Mouse (Mus musculus) midbrain, embryonic 11.5 days (tissue): ENCODE data around the gene Ccdc8. TPM values are rescaled to one million over a fixed set of nuclear protein-coding genes. Genes with fewer than 3 reads are reported as not detected.
A peak's percentile ranks its signal among the peaks of the same experiment; 100 is the strongest.

Experiments
- ATAC-seq: fragments of 200-750 bp; cut with Nextera tagmentation; 2 replicates; pipeline ENCODE4 v1.8.0; 2017; ENCODE audit warnings: moderate TSS enrichment, moderate library complexity; ENCODE audit not compliant: low FRiP score
- DNase-seq: peaks from one replicate; pipeline ENCODE4 v3.0.0; 2015; ENCODE audit warnings: low spot score; ENCODE audit errors: missing footprints
- H3K27ac ChIP-seq: fragments of 300-500 bp; sonication (generic); 2 replicates; pipeline ENCODE4 v1.5.1; 2014; ENCODE audit warnings: low read depth, low read length
- H3K27me3 ChIP-seq: fragments of 300-500 bp; sonication (generic); 2 replicates; pipeline ENCODE4 v1.6.1; 2014; ENCODE audit warnings: mild to moderate bottlenecking, low read length, moderate library complexity, mixed read lengths; ENCODE audit not compliant: control insufficient read depth, insufficient read depth
- H3K36me3 ChIP-seq: fragments of 300-500 bp; sonication (generic); 2 replicates; pipeline ENCODE4 v1.6.1; 2014; ENCODE audit warnings: mild to moderate bottlenecking, low read length, moderate library complexity, mixed read lengths; ENCODE audit not compliant: control insufficient read depth, insufficient read depth
- H3K4me1 ChIP-seq: fragments of 300-500 bp; sonication (generic); 2 replicates; pipeline ENCODE4 v1.6.1; 2014; ENCODE audit warnings: low read length; ENCODE audit not compliant: control insufficient read depth, insufficient read depth
- H3K4me2 ChIP-seq: fragments of 300-500 bp; sonication (generic); 2 replicates; pipeline ENCODE4 v1.6.1; 2014; ENCODE audit warnings: mild to moderate bottlenecking, moderate library complexity
- H3K4me3 ChIP-seq: fragments of 300-500 bp; sonication (generic); 2 replicates; pipeline ENCODE4 v1.5.1; 2014; ENCODE audit warnings: low read depth, low read length
- H3K9ac ChIP-seq: fragments of 300-500 bp; sonication (generic); 2 replicates; pipeline ENCODE4 v1.6.1; 2014; ENCODE audit warnings: low read length
- H3K9me3 ChIP-seq: fragments of 300-500 bp; sonication (generic); 2 replicates; pipeline ENCODE4 v1.6.1; 2016; ENCODE audit warnings: low read length; ENCODE audit not compliant: control insufficient read depth
- WGBS: fragments of 180-500 bp; shearing (Covaris S2); extraction: QIAGEN DNeasy Blood & Tissue Kit; methylation state at CpG from one replicate; pipeline ENCODE4 v1.1.7; 2014; 5-methylcytosine and 5-hydroxymethylcytosine counted together
- polyA plus RNA-seq: library from polyadenylated mRNA; unstranded; fragments of >200 nt; fragmentation: Nextera tagmentation; extraction: Ambion mirVana; gene quantifications from 2 replicates; pipeline ENCODE4 v1.2.1, GENCODE M21; 2014

Ccdc8 gene
- polyA plus RNA-seq, 1 experiment from 2014 or later = 14.7 TPM

GRCm38 (mm10) chr7:16988405-16988804, 4.1 kb upstream of the Ccdc8 start:
- H3K4me1 ChIP-seq = peaks cover 22% of the 10 kb centered on the region
- 74% methylated on average over 3 of the region's 3 CpGs for WGBS

GRCm38 (mm10) chr7:16990006-16990744, 2.3 kb upstream of the Ccdc8 start:
- ATAC-seq = no peak

More at GRCm38 (mm10) chr7:16988405-16988804, 4.1 kb upstream of the Ccdc8 start:
- ATAC-seq (no peak), DNase-seq (no peak)
- no peaks in the 10 kb centered on the region for H3K27me3 ChIP-seq
- no peaks in the 10 kb centered on the region for H3K9me3 ChIP-seq
- H3K9ac ChIP-seq = no peak overlapping the region
- no peak overlapping the region for H3K4me3 ChIP-seq
- H3K4me2 ChIP-seq = no peak overlapping the region
- H3K36me3 ChIP-seq = no peaks in the 10 kb centered on the region
- H3K27ac ChIP-seq = peak overlapping the region; percentile 25; the same call in 1 of the 2 replicates

GRCm38 (mm10) chr7:16991681-16992450, 642 bp upstream of the Ccdc8 start:
- Histone ChIP-seq H3K4me1 (peaks cover 39% of the 10 kb centered on the region), H3K4me2 (peak overlapping the region; percentile 12; the same call in 1 of the 2 replicates), H3K27me3 (no peaks in the 10 kb centered on the region), H3K36me3 (no peaks in the 10 kb centered on the region), H3K9ac (peak overlapping the region; percentile 7; the same call in 1 of the 2 replicates), H3K27ac (peak overlapping the region; percentile 68), H3K4me3 (no peak overlapping the region), H3K9me3 (no peaks in the 10 kb centered on the region)
- ATAC-seq (peak; percentile 79), DNase-seq (peak; percentile 97)
- 58% methylated on average over 18 of the region's 18 CpGs for WGBS

More at GRCm38 (mm10) chr7:16990006-16990744, 2.3 kb upstream of the Ccdc8 start:
- H3K27ac ChIP-seq = peak overlapping the region; percentile 58
- 28% methylated on average over 15 of the region's 15 CpGs for WGBS
- no peak overlapping the region for H3K9ac ChIP-seq
- H3K4me1 ChIP-seq = peaks cover 32% of the 10 kb centered on the region
- DNase-seq = peak; percentile 88
- no peaks in the 10 kb centered on the region for H3K9me3 ChIP-seq
- no peaks in the 10 kb centered on the region for H3K27me3 ChIP-seq
- H3K36me3 ChIP-seq = no peaks in the 10 kb centered on the region
- no peak overlapping the region for H3K4me3 ChIP-seq
- H3K4me2 ChIP-seq = peak overlapping the region; percentile 16; the same call in 1 of the 2 replicates

GRCm38 (mm10) chr7:16993651-16994399, 1.3 kb downstream of the Ccdc8 start:
- Histone ChIP-seq H3K4me3 (peak overlapping the region; percentile 46), H3K27ac (peak overlapping the region; percentile 48; the same call in 1 of the 2 replicates), H3K27me3 (no peaks in the 10 kb centered on the region), H3K9me3 (no peaks in the 10 kb centered on the region), H3K4me2 (peak overlapping the region; percentile 73), H3K4me1 (peaks cover 39% of the 10 kb centered on the region), H3K9ac (peak overlapping the region; percentile 82), H3K36me3 (peaks cover 3% of the 10 kb centered on the region; the same call in 1 of the 2 replicates)
- 1% methylated on average over 27 of the region's 27 CpGs for WGBS
- ATAC-seq (peak; percentile 79), DNase-seq (peak; percentile 96)

- Histone ChIP-seq H3K36me3 (peaks cover 5% of the 10 kb centered on the region; the same call in 1 of the 2 replicates), H3K9me3 (no peaks in the 10 kb centered on the region), H3K4me3 (peak overlapping the region; percentile 46), H3K27me3 (no peaks in the 10 kb centered on the region), H3K27ac (no peak overlapping the region), H3K4me2 (peak overlapping the region; percentile 73), H3K9ac (peak overlapping the region; percentile 82), H3K4me1 (peaks cover 39% of the 10 kb centered on the region)
- ATAC-seq (no peak), DNase-seq (no peak)
- 5% methylated on average over 20 of the region's 20 CpGs for WGBS
Measured at GRCm38 (mm10) chr7:16994400-16994799, 1.9 kb downstream of the Ccdc8 start.

GRCm38 (mm10) chr7:16995345-16995744, 2.8 kb downstream of the Ccdc8 start:
- no peak overlapping the region for H3K27ac ChIP-seq
- H3K4me3 ChIP-seq = peak overlapping the region; percentile 46; the same call in 1 of the 2 replicates
- ATAC-seq (no peak), DNase-seq (no peak)
- peaks cover 37% of the 10 kb centered on the region for H3K4me1 ChIP-seq
- WGBS = 94% methylated on average over 4 of the region's 4 CpGs
- peak overlapping the region; percentile 82; the same call in 1 of the 2 replicates for H3K9ac ChIP-seq
- no peaks in the 10 kb centered on the region for H3K9me3 ChIP-seq
- peak overlapping the region; percentile 73 for H3K4me2 ChIP-seq
- H3K36me3 ChIP-seq = peaks cover 5% of the 10 kb centered on the region; the same call in 1 of the 2 replicates
- no peaks in the 10 kb centered on the region for H3K27me3 ChIP-seq

GRCm38 (mm10) chr7:16999233-16999632, 6.7 kb downstream of the Ccdc8 start:
- Histone ChIP-seq H3K27me3 (no peaks in the 10 kb centered on the region), H3K36me3 (peaks cover 8% of the 10 kb centered on the region; the same call in 1 of the 2 replicates), H3K9me3 (no peaks in the 10 kb centered on the region), H3K9ac (no peak overlapping the region), H3K4me2 (no peak overlapping the region), H3K4me1 (peaks cover 17% of the 10 kb centered on the region), H3K4me3 (no peak overlapping the region), H3K27ac (no peak overlapping the region)
- DNase-seq (no peak), ATAC-seq (no peak; the same call in 1 of the 2 replicates)
- 70% methylated on average over 4 of the region's 4 CpGs for WGBS

GRCm38 (mm10) chr7:16999650-17000049, 7.1 kb downstream of the Ccdc8 start:
- 25% methylated on average over 4 of the region's 4 CpGs for WGBS
- Histone ChIP-seq H3K9ac (no peak overlapping the region), H3K27me3 (no peaks in the 10 kb centered on the region), H3K27ac (no peak overlapping the region), H3K4me1 (peaks cover 13% of the 10 kb centered on the region), H3K4me2 (no peak overlapping the region), H3K4me3 (no peak overlapping the region), H3K36me3 (peaks cover 11% of the 10 kb centered on the region), H3K9me3 (no peaks in the 10 kb centered on the region)
- DNase-seq (peak; percentile 99), ATAC-seq (peak; percentile 28)
